Mouse (Mus musculus) neural tube, embryonic 14.5 days (tissue): ENCODE results near the gene Mapk10. TPM values are rescaled to one million over a fixed set of nuclear protein-coding genes. Genes with fewer than 3 reads are reported as not detected.

ENCODE experiments used
- ATAC-seq: fragments of 200-750 bp; cut with Nextera tagmentation; 2 replicates; pipeline ENCODE4 v1.8.0; 2017; ENCODE audit warnings: low read depth, mild to moderate bottlenecking, moderate TSS enrichment, moderate library complexity
- H3K27ac ChIP-seq: fragments of 300-500 bp; sonication (generic); 2 replicates; pipeline ENCODE4 v1.5.1; 2014; ENCODE audit warnings: low read depth, mild to moderate bottlenecking, control low read depth, low read length, moderate library complexity, mixed read lengths
- H3K27me3 ChIP-seq: fragments of 300-500 bp; sonication (generic); 2 replicates; pipeline ENCODE4 v1.6.1; 2014; ENCODE audit warnings: low read length; ENCODE audit not compliant: control insufficient read depth, insufficient read depth
- H3K36me3 ChIP-seq: fragments of 300-500 bp; sonication (generic); 2 replicates; pipeline ENCODE4 v1.6.1; 2014; ENCODE audit warnings: low read length, mixed read lengths; ENCODE audit not compliant: control insufficient read depth, insufficient read depth
- H3K4me1 ChIP-seq: fragments of 300-500 bp; sonication (generic); 2 replicates; pipeline ENCODE4 v1.6.1; 2014; ENCODE audit warnings: low read length; ENCODE audit not compliant: control insufficient read depth, insufficient read depth
- H3K4me2 ChIP-seq: fragments of 300-500 bp; sonication (generic); 2 replicates; pipeline ENCODE4 v1.6.1; 2014; ENCODE audit warnings: mild to moderate bottlenecking, low read depth, low read length, control low read depth
- H3K4me3 ChIP-seq: fragments of 300-500 bp; sonication (generic); 2 replicates; pipeline ENCODE4 v1.5.1; 2014; ENCODE audit warnings: low read depth, low read length, control low read depth, mixed read lengths
- H3K9ac ChIP-seq: fragments of 300-500 bp; sonication (generic); replicated peaks from 2 replicates; pipeline ENCODE4 v1.6.1; 2014; ENCODE audit warnings: low read depth, mild to moderate bottlenecking, control low read depth, low read length, mixed read lengths
- H3K9me3 ChIP-seq: fragments of 300-500 bp; sonication (generic); 2 replicates; pipeline ENCODE4 v1.6.1; 2016; ENCODE audit warnings: low read length; ENCODE audit not compliant: control insufficient read depth
- WGBS: fragments of 180-500 bp; shearing (Covaris S2); extraction: QIAGEN DNeasy Blood & Tissue Kit; methylation state at CpG from one replicate; pipeline ENCODE4 v1.1.7; 2014; 5-methylcytosine and 5-hydroxymethylcytosine counted together
- polyA plus RNA-seq: library from polyadenylated mRNA; unstranded; fragments of >200 nt; fragmentation: Nextera tagmentation; extraction: Ambion mirVana; gene quantifications from 2 replicates; pipeline ENCODE4 v1.2.1, GENCODE M21; 2014

Gene Mapk10
- polyA plus RNA-seq, 1 experiment from 2014 or later = 115 TPM

DNA sequence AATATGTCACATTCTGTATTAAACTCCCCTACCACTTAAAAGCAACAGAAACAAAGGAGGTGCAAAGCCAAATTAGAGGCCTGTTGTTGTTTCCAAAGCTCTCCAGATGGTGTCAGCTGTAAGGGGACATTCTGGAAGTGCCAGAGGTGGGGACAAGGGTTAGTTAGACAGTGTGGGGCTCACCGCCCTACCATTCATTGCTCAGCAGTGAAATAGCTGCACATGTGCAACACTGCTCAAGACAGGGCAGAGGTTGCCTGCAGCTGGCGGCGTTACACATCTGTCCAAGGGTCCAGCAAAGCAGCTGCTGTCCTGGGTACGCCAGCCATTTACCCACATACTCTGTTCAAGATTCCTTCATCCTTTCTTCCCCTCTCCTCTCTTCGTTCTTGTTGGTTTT is 342.9 kb downstream of the Mapk10 start:
- Histone ChIP-seq H3K4me1 (no peaks in the 10 kb centered on the region), H3K9me3 (no peaks in the 10 kb centered on the region), H3K27me3 (no peaks in the 10 kb centered on the region), H3K27ac (no peak overlapping the region), H3K36me3 (no peaks in the 10 kb centered on the region), H3K4me3 (no peak overlapping the region), H3K4me2 (no peak overlapping the region), H3K9ac (no peak overlapping the region)
- WGBS = 46% methylated on average over 5 of the region's 5 CpGs
- no peak for ATAC-seq

DNA sequence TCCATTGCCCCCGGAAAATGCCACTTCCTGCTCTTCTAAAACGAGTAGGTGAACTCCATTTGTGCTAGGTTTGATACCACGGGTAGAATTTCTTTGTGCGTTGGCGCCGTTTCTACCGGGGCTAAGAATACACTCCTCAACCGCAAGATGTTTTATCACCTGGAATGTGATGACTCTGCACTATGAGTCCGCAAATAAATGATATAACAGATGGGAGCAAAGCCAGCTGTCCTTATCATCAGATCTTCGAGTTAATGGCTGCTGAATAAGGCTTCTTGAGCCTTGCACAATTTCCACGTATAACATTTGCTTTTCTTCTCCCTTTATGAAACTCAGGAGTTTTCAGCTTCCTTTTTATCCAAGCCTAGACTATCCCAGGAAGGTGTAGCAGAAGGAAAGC is 351.4 kb downstream of the Mapk10 start:
- Histone ChIP-seq H3K4me1 (no peaks in the 10 kb centered on the region), H3K27me3 (no peaks in the 10 kb centered on the region), H3K27ac (no peak overlapping the region), H3K36me3 (no peaks in the 10 kb centered on the region), H3K9ac (no peak overlapping the region), H3K4me3 (no peak overlapping the region), H3K9me3 (no peaks in the 10 kb centered on the region), H3K4me2 (no peak overlapping the region)
- WGBS = 76% methylated on average over 11 of the region's 11 CpGs
- ATAC-seq = no peak

DNA sequence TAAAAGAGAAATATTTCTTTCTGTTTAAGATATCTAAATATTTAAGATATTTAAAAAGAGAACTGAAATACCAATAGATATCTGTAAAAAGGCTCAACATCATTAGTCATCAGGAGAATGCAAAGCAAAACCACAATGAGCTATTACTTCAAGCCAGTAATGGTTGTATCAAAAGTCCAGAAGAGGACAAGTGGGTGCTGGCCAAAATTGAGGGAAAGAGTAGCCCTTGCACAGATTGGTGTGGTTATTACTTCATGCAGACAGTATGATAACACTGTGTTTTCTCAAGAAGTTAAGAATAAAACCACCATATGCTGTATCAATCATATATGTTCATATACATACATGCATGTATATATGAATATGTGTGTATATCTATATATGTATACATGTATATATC is 353.1 kb downstream of the Mapk10 start:
- H3K4me3 ChIP-seq = no peak overlapping the region
- no peak for ATAC-seq

More for the DNA sequence above, 353.1 kb downstream of the Mapk10 start:
- H3K27me3 ChIP-seq = no peaks in the 10 kb centered on the region
- no peaks in the 10 kb centered on the region for H3K36me3 ChIP-seq
- no peak overlapping the region for H3K9ac ChIP-seq
- no peak overlapping the region for H3K4me2 ChIP-seq
- no peak overlapping the region for H3K27ac ChIP-seq
- no peaks in the 10 kb centered on the region for H3K9me3 ChIP-seq
- no peaks in the 10 kb centered on the region for H3K4me1 ChIP-seq

Other genes starting within 250 kb of the Mapk10 start
- gene Ptpn13, start 213.9 kb upstream of the Mapk10 start, polyA plus RNA-seq = 4.1 and 6.7 TPM in 2 replicates